Mouse (Mus musculus): Measurements from ENCODE around the gene Krcc1.

GRCm38 (mm10) chr6:71239069-71239750 is 32.3 kb upstream of the Krcc1 start:
- TF ChIP-seq HCFC1 (IDR thresholded peaks at IDR 0.05; ENCODE audit: low read depth, low read length), result no peak
- TF ChIP-seq MYC (IDR thresholded peaks at IDR 0.05; ENCODE audit: low read depth, low read length), result no peak
- TF ChIP-seq USF1 (IDR thresholded peaks at IDR 0.05; ENCODE audit: low read depth, low read length), result no peak
- TF ChIP-seq CTCF (IDR thresholded peaks at IDR 0.05 in 2 of 3, conservative IDR thresholded peaks at IDR 0.05 in 1 of 3; ENCODE audit: control insufficient read depth in 1 of 3, insufficient read depth in 1 of 3, low read depth in 2 of 3, low read length in 3 of 3, poor library complexity in 1 of 3, severe bottlenecking in 1 of 3), result no peak
